Mouse (Mus musculus): ENCODE measurements around the gene Wnk4.

DNA sequence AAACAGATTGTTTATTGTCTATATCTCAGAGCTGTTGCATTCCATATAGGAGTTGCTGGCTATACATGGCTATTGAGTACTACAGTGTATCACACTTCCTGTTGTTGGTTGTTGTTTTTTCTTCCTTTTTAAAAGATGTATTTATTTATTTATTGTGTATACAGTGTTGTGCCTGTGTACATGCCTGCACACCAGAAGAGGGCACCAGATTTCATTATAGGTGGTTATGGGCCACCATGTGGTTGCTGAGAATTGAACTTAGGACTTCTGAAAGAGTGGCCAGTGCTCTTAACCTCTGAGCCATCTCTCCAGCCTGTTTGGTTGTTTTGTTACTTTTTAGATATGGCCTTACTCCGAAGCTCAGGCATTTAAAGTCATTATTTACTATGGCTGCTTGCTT, 54.2 kb downstream of the Wnk4 start:
- TF ChIP-seq CTCF (IDR thresholded peaks at IDR 0.05; ENCODE audit: borderline replicate concordance, insufficient read depth, low read length) (no peak), POLR2A (IDR thresholded peaks at IDR 0.05; ENCODE audit: low read depth, low read length) (no peak)

Measured in embryonic fibroblast, embryonic 13.5 days (primary cell).